Mouse (Mus musculus) mature B cell (primary cell): Measurements from ENCODE around the gene Runx3.

Experiments used
- in situ Hi-C: fragments of 300-500 bp; cut with MboI; formaldehyde crosslinking; loops from 2 replicates; pipeline ENCODE4 v1.14.3; 2019

Runx3 gene

GRCm38 (mm10) chr4:135120342-135121100 lies at the start of gene Runx3:
Gene Runx3 (plus strand): TSS chr4:135120652.
- in situ Hi-C loops = no loop called here

- in situ Hi-C loops = no loop called here
These were observed 47.8 kb upstream of the Runx3 start for GRCm38 (mm10) chr4:135072671-135073070.

- in situ Hi-C loops = no loop called here
These were observed 46.9 kb upstream of the Runx3 start for GRCm38 (mm10) chr4:135073523-135073922.

- in situ Hi-C loops = no loop called here
These were observed 45.8 kb upstream of the Runx3 start for GRCm38 (mm10) chr4:135074646-135075045.

- in situ Hi-C loops = no loop called here
These were observed 45.1 kb upstream of the Runx3 start for GRCm38 (mm10) chr4:135075360-135075759.

- in situ Hi-C loops = no loop called here
These were observed 43.8 kb upstream of the Runx3 start for GRCm38 (mm10) chr4:135076611-135077010.

GRCm38 (mm10) chr4:135077196-135077595 lies 43.3 kb upstream of the Runx3 start:
- in situ Hi-C loops = no loop called here

- in situ Hi-C loops = no loop called here
These were observed 40.4 kb upstream of the Runx3 start for GRCm38 (mm10) chr4:135079859-135080640.

GRCm38 (mm10) chr4:135080641-135080920 lies 39.9 kb upstream of the Runx3 start:
- in situ Hi-C loops = no loop called here

- in situ Hi-C loops = no loop called here
These were observed 37.4 kb upstream of the Runx3 start for GRCm38 (mm10) chr4:135083089-135083488.

GRCm38 (mm10) chr4:135085077-135085853 lies 35.2 kb upstream of the Runx3 start:
- in situ Hi-C loops = no loop called here

- in situ Hi-C loops = no loop called here
These were observed 29.8 kb upstream of the Runx3 start for GRCm38 (mm10) chr4:135090613-135091012.

- in situ Hi-C loops = no loop called here
These were observed 27.6 kb upstream of the Runx3 start for GRCm38 (mm10) chr4:135092871-135093270.

- in situ Hi-C loops = no loop called here
These were observed 24.8 kb upstream of the Runx3 start for GRCm38 (mm10) chr4:135095693-135096092.

- in situ Hi-C loops = no loop called here
These were observed 22.3 kb upstream of the Runx3 start for GRCm38 (mm10) chr4:135097910-135098891.

GRCm38 (mm10) chr4:135102019-135102740 lies 18.3 kb upstream of the Runx3 start:
- in situ Hi-C loops = no loop called here

- in situ Hi-C loops = no loop called here
These were observed 17.7 kb upstream of the Runx3 start for GRCm38 (mm10) chr4:135102761-135103160.

GRCm38 (mm10) chr4:135103800-135104199 lies 16.7 kb upstream of the Runx3 start:
- in situ Hi-C loops = no loop called here

- in situ Hi-C loops = no loop called here
These were observed 13.5 kb upstream of the Runx3 start for GRCm38 (mm10) chr4:135106968-135107367.

GRCm38 (mm10) chr4:135108666-135109065 lies 11.8 kb upstream of the Runx3 start:
- in situ Hi-C loops = no loop called here

- in situ Hi-C loops = no loop called here
These were observed 6.8 kb upstream of the Runx3 start for GRCm38 (mm10) chr4:135113656-135114055.
